Comparison of ENCODE assay signal across 7 mouse cellular contexts in the genomic region with DNA sequence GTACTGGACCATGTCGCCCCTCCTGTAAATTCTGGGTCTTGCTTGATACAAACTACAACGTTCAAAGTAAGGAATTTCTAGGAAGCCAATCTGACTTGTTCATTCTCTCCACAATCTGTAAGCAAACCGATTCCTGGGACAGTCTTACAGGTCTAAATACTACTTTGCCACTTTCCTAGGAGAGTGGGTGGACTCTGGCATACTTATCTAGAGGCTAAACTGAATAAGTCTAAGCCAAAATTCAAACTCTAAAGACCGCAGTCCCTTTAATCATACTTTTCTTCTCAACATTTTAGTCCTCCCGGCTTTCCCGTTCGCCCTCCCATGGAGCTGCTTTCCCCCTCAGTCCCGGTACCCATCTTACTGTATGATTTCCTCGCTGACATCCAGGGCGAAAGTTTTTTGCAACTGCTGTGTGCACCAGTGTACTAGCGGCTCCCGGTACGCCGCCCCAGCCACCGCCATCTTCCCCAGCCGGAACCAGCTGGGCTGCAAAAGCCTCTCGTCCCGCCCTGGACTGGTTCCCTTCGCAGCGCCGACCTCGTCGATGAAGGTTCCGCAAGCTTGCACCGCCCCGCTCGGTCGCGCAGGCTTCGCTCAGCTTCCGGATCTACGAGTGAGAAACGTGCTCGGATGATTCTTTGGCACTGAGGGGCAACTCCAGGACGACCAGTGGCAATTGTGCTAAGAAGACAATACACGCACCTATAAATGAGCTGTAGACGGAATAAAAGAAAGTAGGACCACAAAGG. TPM values are rescaled to one million over a fixed set of nuclear protein-coding genes. Genes with fewer than 3 reads are reported as not detected.
DNase-seq lines count a peak whose midpoint lies in the region; ATAC-seq lines count a peak whose summit lies in the region.

No protein-coding gene starts in this region.

- peak overlapping the region; percentile 72 for H3K9ac ChIP-seq in limb, embryonic 11.5 days (ENCODE audit: low read length)
- H3K9ac ChIP-seq in midbrain, embryonic 14.5 days (replicated peaks; ENCODE audit: low read length), result peak overlapping the region; percentile 71

- peaks cover 14% of the 10 kb centered on the region for H3K4me1 ChIP-seq in embryonic facial prominence, embryonic 10.5 days
- H3K4me1 ChIP-seq in limb, embryonic 11.5 days (ENCODE audit: control insufficient read depth, insufficient read depth, low read length), result no peaks in the 10 kb centered on the region
- peaks cover 7% of the 10 kb centered on the region for H3K4me1 ChIP-seq in midbrain, embryonic 14.5 days (ENCODE audit: control insufficient read depth, insufficient read depth, low read length)

- peak; percentile 96 for DNase-seq in adrenal gland, postnatal 10 days
- peak; percentile 91 for DNase-seq in embryonic facial prominence, embryonic 10.5 days (ENCODE audit: low spot score)
- peak; percentile 90 for DNase-seq in kidney, adult 18-20 months
- DNase-seq in limb, embryonic 11.5 days (ENCODE audit: low spot score), result peak; percentile 90
- DNase-seq in midbrain, embryonic 14.5 days, result peak; percentile 94
- DNase-seq in spleen, adult 18-20 months, result peak; percentile 78 to 88

- H3K4me3 ChIP-seq in embryonic facial prominence, embryonic 10.5 days, result peak overlapping the region; percentile 77
- H3K4me3 ChIP-seq in limb, embryonic 11.5 days (ENCODE audit: low read depth, low read length), result peak overlapping the region; percentile 73
- H3K4me3 ChIP-seq in midbrain, embryonic 14.5 days (replicated peaks; ENCODE audit: low read depth, low read length), result peak overlapping the region; percentile 57

- peak overlapping the region; percentile 86 for H3K27ac ChIP-seq in embryonic facial prominence, embryonic 10.5 days (replicated peaks)
- peak overlapping the region; percentile 38 for H3K27ac ChIP-seq in limb, embryonic 11.5 days (replicated peaks; ENCODE audit: low read depth, low read length)
- H3K27ac ChIP-seq in midbrain, embryonic 14.5 days (replicated peaks; ENCODE audit: low read depth, low read length), result peak overlapping the region; percentile 65

- WGBS in embryonic facial prominence, embryonic 10.5 days, result under 1% methylated on average over 37 of the region's 37 CpGs
- under 1% methylated on average over 37 of the region's 37 CpGs for WGBS in limb, embryonic 11.5 days
- under 1% methylated on average over 37 of the region's 37 CpGs for WGBS in midbrain, embryonic 14.5 days

- H3K4me2 ChIP-seq in limb, embryonic 11.5 days (ENCODE audit: low read depth, severe bottlenecking), result peak overlapping the region; percentile 60
- peak overlapping the region; percentile 74 for H3K4me2 ChIP-seq in midbrain, embryonic 14.5 days (ENCODE audit: low read length)

- peak; percentile 100 for ATAC-seq in granulocyte monocyte progenitor cell, adult 5-6 weeks (replicated peaks; ENCODE audit: poor library complexity, severe bottlenecking)
- peak; percentile 90 for ATAC-seq in limb, embryonic 11.5 days (ENCODE audit: insufficient number of reproducible peaks, low FRiP score, low TSS enrichment, low read depth)
- peak; percentile 80; the same call in 1 of the 2 replicates for ATAC-seq in midbrain, embryonic 14.5 days (ENCODE audit: low FRiP score, low TSS enrichment)

- 0 out of 2 replicates have a peak, but pooled peaks cover 7% of the 10 kb centered on the region for H3K36me3 ChIP-seq in embryonic facial prominence, embryonic 10.5 days (replicated peaks)
- no peaks in the 10 kb centered on the region for H3K36me3 ChIP-seq in limb, embryonic 11.5 days (ENCODE audit: control insufficient read depth, insufficient read depth, low read length)
- H3K36me3 ChIP-seq in midbrain, embryonic 14.5 days (ENCODE audit: control insufficient read depth, insufficient read depth, low read length), result peaks cover 7% of the 10 kb centered on the region; the same call in 1 of the 2 replicates

- H3K27me3 ChIP-seq in embryonic facial prominence, embryonic 10.5 days (replicated peaks; ENCODE audit: low read depth, poor library complexity, severe bottlenecking), result no peaks in the 10 kb centered on the region
- H3K27me3 ChIP-seq in limb, embryonic 11.5 days (ENCODE audit: control insufficient read depth, insufficient read depth, low read length), result no peaks in the 10 kb centered on the region
- no peaks in the 10 kb centered on the region for H3K27me3 ChIP-seq in midbrain, embryonic 14.5 days (ENCODE audit: control insufficient read depth, insufficient read depth, low read length)

- H3K9me3 ChIP-seq in embryonic facial prominence, embryonic 10.5 days, result no peaks in the 10 kb centered on the region
- H3K9me3 ChIP-seq in limb, embryonic 11.5 days (ENCODE audit: control insufficient read depth, low read length), result no peaks in the 10 kb centered on the region
- no peaks in the 10 kb centered on the region for H3K9me3 ChIP-seq in midbrain, embryonic 14.5 days (ENCODE audit: control insufficient read depth, low read length)

RNA-seq across cellular contexts. Expression of gene Pclaf, which starts 5.3 kb away (rescaled TPM):
- 10 to 100 TPM; 18.0 to 21.8 TPM for total RNA-seq in adrenal gland, postnatal 10 days (2021)
- polyA plus RNA-seq in embryonic facial prominence, embryonic 10.5 days (2016; fragmentation: Nextera tagmentation; extraction: Ambion mirVana), result 345 and 346 TPM in 2 replicates
- total RNA-seq in granulocyte monocyte progenitor cell, adult 5-6 weeks (2014; fragmentation: Nextera tagmentation), result 83.5 and 134 TPM in 2 replicates
- total RNA-seq in granulocyte monocyte progenitor cell, adult 5-6 weeks (2017), result 235 and 300 TPM in 2 replicates
- polyA plus RNA-seq in limb, embryonic 11.5 days (2014; fragmentation: Nextera tagmentation; extraction: Ambion mirVana), result 280 and 311 TPM in 2 replicates
- polyA plus RNA-seq in midbrain, embryonic 14.5 days (2014; fragmentation: Nextera tagmentation; extraction: Ambion mirVana), result 16.8 and 27.1 TPM in 2 replicates

RNA-seq across cellular contexts. Expression of gene Trip4, which starts 23.9 kb away (rescaled TPM):
- 10 to 100 TPM; 28.0 to 32.3 TPM for total RNA-seq in adrenal gland, postnatal 10 days (2021)
- 31.7 and 34.1 TPM in 2 replicates for polyA plus RNA-seq in embryonic facial prominence, embryonic 10.5 days (2016; fragmentation: Nextera tagmentation; extraction: Ambion mirVana)
- 13.8 and 16.7 TPM in 2 replicates for total RNA-seq in granulocyte monocyte progenitor cell, adult 5-6 weeks (2014; fragmentation: Nextera tagmentation)
- 18.4 and 27.0 TPM in 2 replicates for total RNA-seq in granulocyte monocyte progenitor cell, adult 5-6 weeks (2017)
- polyA plus RNA-seq in limb, embryonic 11.5 days (2014; fragmentation: Nextera tagmentation; extraction: Ambion mirVana), result 35.3 and 40.6 TPM in 2 replicates
- polyA plus RNA-seq in midbrain, embryonic 14.5 days (2014; fragmentation: Nextera tagmentation; extraction: Ambion mirVana), result 27.6 and 38.8 TPM in 2 replicates

RNA-seq across cellular contexts. Expression of gene Csnk1g1, which starts 24.0 kb away (rescaled TPM):
- 10 to 100 TPM; 15.7 to 24.2 TPM for total RNA-seq in adrenal gland, postnatal 10 days (2021)
- polyA plus RNA-seq in embryonic facial prominence, embryonic 10.5 days (2016; fragmentation: Nextera tagmentation; extraction: Ambion mirVana), result 18.7 and 19.4 TPM in 2 replicates
- total RNA-seq in granulocyte monocyte progenitor cell, adult 5-6 weeks (2014; fragmentation: Nextera tagmentation), result 16.9 and 19.5 TPM in 2 replicates
- 11.8 and 16.5 TPM in 2 replicates for total RNA-seq in granulocyte monocyte progenitor cell, adult 5-6 weeks (2017)
- 15.9 and 18.6 TPM in 2 replicates for polyA plus RNA-seq in limb, embryonic 11.5 days (2014; fragmentation: Nextera tagmentation; extraction: Ambion mirVana)
- polyA plus RNA-seq in midbrain, embryonic 14.5 days (2014; fragmentation: Nextera tagmentation; extraction: Ambion mirVana), result 26.0 and 29.9 TPM in 2 replicates

RNA-seq across cellular contexts. Expression of gene Zfp609, which starts 57.4 kb away (rescaled TPM):
- total RNA-seq in adrenal gland, postnatal 10 days (2021), result 10 to 100 TPM; 30.4 to 36.1 TPM
- polyA plus RNA-seq in embryonic facial prominence, embryonic 10.5 days (2016; fragmentation: Nextera tagmentation; extraction: Ambion mirVana), result 6.9 and 7.0 TPM in 2 replicates
- 26.1 and 28.9 TPM in 2 replicates for total RNA-seq in granulocyte monocyte progenitor cell, adult 5-6 weeks (2014; fragmentation: Nextera tagmentation)
- 4.3 and 5.1 TPM in 2 replicates for total RNA-seq in granulocyte monocyte progenitor cell, adult 5-6 weeks (2017)
- 7.3 and 8.2 TPM in 2 replicates for polyA plus RNA-seq in limb, embryonic 11.5 days (2014; fragmentation: Nextera tagmentation; extraction: Ambion mirVana)
- 9.2 and 10.2 TPM in 2 replicates for polyA plus RNA-seq in midbrain, embryonic 14.5 days (2014; fragmentation: Nextera tagmentation; extraction: Ambion mirVana)

Comparison
In these comparisons a context has a peak if more than half of its experiments do, and no peak if none do; other contexts are left out.
1. Peak in every context shown above with its lines: DNase-seq, ATAC-seq, H3K4me3 ChIP-seq and H3K27ac ChIP-seq.
2. RNA of gene Pclaf, which starts 5.3 kb away (polyA plus RNA-seq): 345 to 346 TPM in embryonic facial prominence, embryonic 10.5 days and 280 to 311 TPM in limb, embryonic 11.5 days; 16.8 to 27.1 TPM in midbrain, embryonic 14.5 days; every median in the first group is over 10 times any median in the second.